Mouse (Mus musculus) adrenal gland, postnatal 10 days (tissue): ENCODE data around the gene Rpl11. TPM values are rescaled to one million over a fixed set of nuclear protein-coding genes. Genes with fewer than 3 reads are reported as not detected.
"Not testable (repeated sequence)": the region's sequence is repeated elsewhere in the genome, so short reads cannot be mapped to it uniquely, and the experiment has no call there.

ENCODE experiments used
- DNase-seq: peaks from one replicate; pipeline ENCODE4 v3.0.0; 2021; ENCODE audit warnings: mixed read lengths
- total RNA-seq, 2 experiments: library from RNA; stranded (reverse); gene quantifications; 2 replicates each; pipeline ENCODE4 v1.2.3; 2021

Gene Rpl11
- total RNA-seq, 2 experiments from 2014 or later: 633 to 663 TPM

GRCm38 (mm10) chr4:135980223-135980622, 73.0 kb downstream of the Rpl11 start:
- DNase-seq: not testable (repeated sequence)

Other genes starting within 250 kb of the Rpl11 start
- 100 to 1,000 TPM in 1 of 2 experiments, 10 to 100 TPM in 1; 94.0 to 117 TPM for gene Srsf10, start 197.7 kb downstream of the Rpl11 start, total RNA-seq
- 100 to 1,000 TPM in 1 of 2 experiments, 10 to 100 TPM in 1; 98.7 to 149 TPM for gene Pnrc2, start 179.6 kb downstream of the Rpl11 start, total RNA-seq
- 1 to 10 TPM; 2.4 to 3.9 TPM for gene Cnr2, start 158.0 kb downstream of the Rpl11 start, total RNA-seq
- 100 to 1,000 TPM in 1 of 2 experiments, 10 to 100 TPM in 1; 96.9 to 109 TPM for gene Fuca1, start 132.7 kb downstream of the Rpl11 start, total RNA-seq
- gene Hmgcl, start 107.0 kb downstream of the Rpl11 start, total RNA-seq: 100 to 1,000 TPM in 1 of 2 experiments, 10 to 100 TPM in 1; 84.4 to 108 TPM
- gene Gale, start 89.7 kb downstream of the Rpl11 start, total RNA-seq: 10 to 100 TPM; 22.0 to 23.1 TPM
- 10 to 100 TPM; 57.1 to 57.9 TPM for gene Lypla2, start 80.8 kb downstream of the Rpl11 start, total RNA-seq
- gene Pithd1, start 66.2 kb downstream of the Rpl11 start, total RNA-seq: 10 to 100 TPM; 27.0 to 33.5 TPM
- 10 to 100 TPM; 40.5 to 41.8 TPM for gene Eloa, start 31.7 kb downstream of the Rpl11 start, total RNA-seq
- 100 to 1,000 TPM in 1 of 2 experiments, 10 to 100 TPM in 1; 97.2 to 110 TPM for gene Id3, start 90.1 kb upstream of the Rpl11 start, total RNA-seq
- 10 to 100 TPM in 1 of 2 experiments, 1 to 10 TPM in 1; 7.9 to 14.8 TPM for gene E2f2, start 119.0 kb upstream of the Rpl11 start, total RNA-seq
- 1 to 10 TPM; 5.0 to 7.9 TPM for gene Asap3, start 152.9 kb upstream of the Rpl11 start, total RNA-seq
- gene Tcea3, start 194.3 kb upstream of the Rpl11 start, total RNA-seq: 10 to 100 TPM; 15.1 to 22.7 TPM
- gene Zfp46, start 231.3 kb upstream of the Rpl11 start, total RNA-seq: 10 to 100 TPM; 23.3 to 33.0 TPM